Mouse (Mus musculus) heart, postnatal 0 days (tissue): Measurements from ENCODE around the gene Sipa1l3.

ENCODE experiments used
- CTCF ChIP-seq: IDR thresholded peaks from 2 replicates; pipeline ENCODE4 v1.5.1; 2016; ENCODE audit warnings: antibody characterized with exemption, control low read depth, low read depth
- EP300 ChIP-seq: IDR thresholded peaks from 2 replicates; pipeline ENCODE4 v1.6.1; 2016; ENCODE audit warnings: antibody characterized with exemption, low read depth

- TF ChIP-seq CTCF (no peak), EP300 (no peak)
These were observed 248.0 kb downstream of the Sipa1l3 start for GRCm38 (mm10) chr7:29270445-29270844.
